Mouse (Mus musculus): ENCODE data around the gene Dcaf5. TPM values are rescaled to one million over a fixed set of nuclear protein-coding genes. Genes with fewer than 3 reads are reported as not detected.

Gene Dcaf5
- total and polyA plus RNA-seq, 3 experiments: 8.2 to 13.2 (median 13.0) TPM

GRCm38 (mm10) chr12:80427683-80428082 is 8.7 kb downstream of the Dcaf5 start:
- no peak overlapping the region for H3K4me2 ChIP-seq (ENCODE audit: insufficient read depth, low read depth, poor library complexity, severe bottlenecking)
- dilution Hi-C loops (cut with MboI; ENCODE audit: extremely low pct_ligation_motif_present, extremely low pct_unique_long_range_greater_than_20kb, low sequenced_read_pairs) (no loop called here), in situ Hi-C loops (cut with MboI; ENCODE audit: low pct_ligation_motif_present, low pct_unique_long_range_greater_than_20kb, low sequenced_read_pairs) (no loop called here)
- no peak for DNase-seq (ENCODE audit: extremely low read depth)
- peaks cover 3% of the 10 kb centered on the region for H3K9me3 ChIP-seq (replicated peaks; ENCODE audit: low read length)
- peaks cover 33% of the 10 kb centered on the region for H3K79me2 ChIP-seq (replicated peaks; ENCODE audit: control insufficient read depth, extremely low read depth, insufficient read depth, poor library complexity, severe bottlenecking)
- H3K27ac ChIP-seq (ENCODE audit: insufficient read depth, low read depth): no peak overlapping the region
- no peak overlapping the region for H3K9ac ChIP-seq (ENCODE audit: insufficient read depth, low read depth)
- no peak overlapping the region for H3K4me3 ChIP-seq (replicated peaks in 1 of 3; ENCODE audit: low read depth in 2 of 3, low read length in 2 of 3, poor library complexity in 1 of 3)
- peaks cover 0 to 1% of the 10 kb centered on the region in 2 experiments; a peak in 1 of 4 replicates for H3K4me1 ChIP-seq (ENCODE audit: control insufficient read depth in 1 of 2, insufficient read depth in 2 of 2)
- TF ChIP-seq MXI1 (IDR thresholded peaks at IDR 0.05; ENCODE audit: low read depth, low read length) (no peak), MAX (IDR thresholded peaks at IDR 0.05; ENCODE audit: low read length) (no peak), MAFK (IDR thresholded peaks at IDR 0.05; ENCODE audit: insufficient replicate concordance, low read length) (no peak), GABPA (IDR thresholded peaks at IDR 0.05; ENCODE audit: insufficient replicate concordance, low read depth, low read length) (no peak), ZMIZ1 (IDR thresholded peaks at IDR 0.05; ENCODE audit: low read depth, low read length) (no peak)
- no peaks in the 10 kb centered on the region for H3K27me3 ChIP-seq (replicated peaks)
- H3K36me3 ChIP-seq (replicated peaks in 1 of 2; ENCODE audit: control insufficient read depth in 1 of 2, insufficient read depth in 1 of 2, low read length in 1 of 2): peaks cover 20 to 65% of the 10 kb centered on the region in 2 experiments

GRCm38 (mm10) chr12:80415100-80415499 is 21.3 kb downstream of the Dcaf5 start:
- TF ChIP-seq CHD2 (IDR thresholded peaks at IDR 0.05; ENCODE audit: low read length): no peak
- Histone ChIP-seq H3K4me2 (ENCODE audit: insufficient read depth, low read depth, poor library complexity, severe bottlenecking) (no peak overlapping the region), H3K4me3 (replicated peaks in 1 of 3; ENCODE audit: low read depth in 2 of 3, low read length in 2 of 3, poor library complexity in 1 of 3) (no peak overlapping the region), H3K9ac (ENCODE audit: insufficient read depth, low read depth) (no peak overlapping the region), H3K4me1 (ENCODE audit: control insufficient read depth in 1 of 2, insufficient read depth in 2 of 2) (no peaks in the 10 kb centered on the region), H3K36me3 (replicated peaks in 1 of 2; ENCODE audit: control insufficient read depth in 1 of 2, insufficient read depth in 1 of 2, low read length in 1 of 2) (peaks cover 7 to 59% of the 10 kb centered on the region in 2 experiments), H3K9me3 (replicated peaks; ENCODE audit: low read length) (peaks cover 9% of the 10 kb centered on the region), H3K27ac (ENCODE audit: insufficient read depth, low read depth) (no peak overlapping the region), H3K27me3 (replicated peaks) (no peaks in the 10 kb centered on the region), H3K79me2 (replicated peaks; ENCODE audit: control insufficient read depth, extremely low read depth, insufficient read depth, poor library complexity, severe bottlenecking) (0 out of 2 replicates have a peak, but pooled peaks cover 2% of the 10 kb centered on the region)
- in situ Hi-C loops (cut with MboI; ENCODE audit: low pct_ligation_motif_present, low pct_unique_long_range_greater_than_20kb, low sequenced_read_pairs): no loop called here
- dilution Hi-C loops (cut with MboI; ENCODE audit: extremely low pct_ligation_motif_present, extremely low pct_unique_long_range_greater_than_20kb, low sequenced_read_pairs): no loop called here
- no peak for DNase-seq (ENCODE audit: extremely low read depth)

DNA sequence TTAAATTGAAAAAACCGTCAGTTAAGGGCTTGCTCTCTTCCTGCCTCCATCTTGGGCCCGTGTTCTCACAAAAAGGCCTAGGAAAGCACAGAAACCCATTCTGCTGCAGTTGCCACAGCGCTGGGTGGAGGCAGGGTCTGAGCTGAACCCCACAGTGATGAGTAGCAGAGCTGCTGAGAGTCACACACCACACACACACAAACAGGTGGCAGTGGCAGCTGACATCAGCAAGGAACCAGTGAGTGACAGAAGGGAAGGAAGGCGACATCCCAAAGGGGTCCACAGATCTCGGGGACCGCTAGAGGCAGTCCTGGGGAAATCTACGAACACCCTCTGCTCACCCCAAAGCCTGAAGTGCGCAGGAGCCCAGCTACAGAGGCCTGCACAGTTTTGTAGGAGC is 25.5 kb downstream of the Dcaf5 start:
- Histone ChIP-seq H3K27ac (ENCODE audit: insufficient read depth, low read depth) (no peak overlapping the region), H3K79me2 (replicated peaks; ENCODE audit: control insufficient read depth, extremely low read depth, insufficient read depth, poor library complexity, severe bottlenecking) (peaks cover 7% of the 10 kb centered on the region; the same call in 1 of the 2 replicates), H3K4me3 (replicated peaks in 1 of 3; ENCODE audit: low read depth in 2 of 3, low read length in 2 of 3, poor library complexity in 1 of 3) (no peak overlapping the region), H3K36me3 (replicated peaks in 1 of 2; ENCODE audit: control insufficient read depth in 1 of 2, insufficient read depth in 1 of 2, low read length in 1 of 2) (peaks cover 7 to 71% of the 10 kb centered on the region in 2 experiments), H3K9me3 (replicated peaks; ENCODE audit: low read length) (peaks cover 4% of the 10 kb centered on the region), H3K27me3 (replicated peaks) (no peaks in the 10 kb centered on the region), H3K9ac (ENCODE audit: insufficient read depth, low read depth) (no peak overlapping the region), H3K4me1 (ENCODE audit: control insufficient read depth in 1 of 2, insufficient read depth in 2 of 2) (no peaks in the 10 kb centered on the region), H3K4me2 (ENCODE audit: insufficient read depth, low read depth, poor library complexity, severe bottlenecking) (no peak overlapping the region)
- dilution Hi-C loops (cut with MboI; ENCODE audit: extremely low pct_ligation_motif_present, extremely low pct_unique_long_range_greater_than_20kb, low sequenced_read_pairs) (no loop called here), in situ Hi-C loops (cut with MboI; ENCODE audit: low pct_ligation_motif_present, low pct_unique_long_range_greater_than_20kb, low sequenced_read_pairs) (no loop called here)
- TF ChIP-seq MEF2A (IDR thresholded peaks at IDR 0.05; ENCODE audit: borderline replicate concordance, low read depth, low read length): no peak
- TF ChIP-seq CHD2 (IDR thresholded peaks at IDR 0.05; ENCODE audit: low read length): no peak
- TF ChIP-seq CTCF (conservative IDR thresholded peaks at IDR 0.05 in 1 of 2, IDR thresholded peaks at IDR 0.05 in 1 of 2; ENCODE audit: low read depth in 2 of 2, low read length in 2 of 2): no peak
- TF ChIP-seq IRF4 (IDR thresholded peaks at IDR 0.05; ENCODE audit: low read depth, low read length): no peak
- DNase-seq (ENCODE audit: extremely low read depth): no peak

Measured in CH12.LX (cell line).